Mouse (Mus musculus): ENCODE data around the gene Htatip2. TPM values are rescaled to one million over a fixed set of nuclear protein-coding genes. Genes with fewer than 3 reads are reported as not detected.

Gene Htatip2
- polyA plus RNA-seq, 1 experiment from 2014 or later: 12.5 TPM

DNA sequence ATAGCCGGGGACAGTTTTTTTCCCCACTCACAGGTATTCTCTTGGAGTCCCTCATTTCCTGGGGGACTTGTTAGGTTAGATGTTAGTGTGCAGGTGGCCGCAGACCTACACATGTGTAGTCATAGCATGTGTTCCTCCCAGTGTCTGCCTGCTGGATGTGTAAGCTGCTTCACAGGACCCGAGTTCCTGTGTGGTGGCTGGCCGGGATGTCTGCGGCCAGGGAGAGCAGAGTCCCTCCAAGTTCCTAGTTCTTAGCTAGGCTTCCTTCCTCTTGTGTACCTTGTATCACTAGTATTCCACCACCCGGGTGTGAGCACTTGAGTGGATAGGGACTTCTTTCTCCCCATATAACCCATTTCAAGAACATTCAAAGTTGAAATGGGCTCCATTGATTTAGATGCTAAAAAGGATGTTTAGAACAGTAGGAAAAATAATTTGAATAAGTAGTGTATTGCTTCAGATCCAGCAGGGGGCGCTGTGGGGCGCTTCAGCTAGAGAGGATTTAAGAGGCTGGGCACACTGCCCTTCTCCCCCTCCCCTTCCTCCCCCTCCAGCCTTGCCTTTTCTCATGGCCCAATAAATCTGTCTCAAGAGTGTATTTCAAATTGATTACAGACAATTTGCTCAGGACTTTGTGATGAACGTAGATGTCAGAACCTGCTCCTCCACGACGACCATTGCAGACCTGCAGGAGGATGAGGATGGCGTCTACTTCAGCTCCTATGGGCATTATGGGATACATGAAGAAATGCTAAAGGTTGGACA, 27.9 kb downstream of the Htatip2 start:
- TF ChIP-seq CTCF (IDR thresholded peaks at IDR 0.05; ENCODE audit: low read depth): peak; percentile 66
- Histone ChIP-seq H3K4me1 (ENCODE audit: insufficient read depth) (no peaks in the 10 kb centered on the region), H3K9me3 (ENCODE audit: low read depth, low read length) (no peaks in the 10 kb centered on the region), H3K9ac (no peak overlapping the region), H3K4me3 (ENCODE audit: low read depth, low read length) (no peak overlapping the region), H3K27ac (ENCODE audit: low read depth) (no peak overlapping the region), H3K36me3 (ENCODE audit: insufficient read depth) (peaks cover 62% of the 10 kb centered on the region), H3K4me2 (no peak overlapping the region), H3K27me3 (ENCODE audit: insufficient read depth, low read length) (no peaks in the 10 kb centered on the region)
- ATAC-seq (ENCODE audit: insufficient read depth): no peak
- 71% methylated on average over 12 of the region's 12 CpGs for WGBS
- peak; percentile 80 for DNase-seq

DNA sequence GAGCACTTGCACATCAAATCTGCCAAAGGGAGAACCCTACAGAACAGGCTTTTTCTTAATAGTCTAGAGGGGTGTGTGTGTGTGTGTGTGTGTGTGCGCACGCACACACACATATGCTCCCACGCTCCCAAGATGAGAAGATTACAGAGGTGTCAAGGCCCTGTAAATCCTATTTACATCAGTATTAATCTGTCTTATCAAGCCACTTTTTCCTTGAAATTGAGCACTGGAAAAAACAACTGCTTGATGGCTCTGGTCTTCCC, 28.4 kb downstream of the Htatip2 start:
- TF ChIP-seq CTCF (IDR thresholded peaks at IDR 0.05; ENCODE audit: low read depth): no peak
- Histone ChIP-seq H3K9me3 (ENCODE audit: low read depth, low read length) (no peaks in the 10 kb centered on the region), H3K4me2 (no peak overlapping the region), H3K27ac (ENCODE audit: low read depth) (no peak overlapping the region), H3K4me3 (ENCODE audit: low read depth, low read length) (no peak overlapping the region), H3K4me1 (ENCODE audit: insufficient read depth) (no peaks in the 10 kb centered on the region), H3K9ac (no peak overlapping the region), H3K36me3 (ENCODE audit: insufficient read depth) (peaks cover 60% of the 10 kb centered on the region), H3K27me3 (ENCODE audit: insufficient read depth, low read length) (no peaks in the 10 kb centered on the region)
- DNase-seq (no peak), ATAC-seq (ENCODE audit: insufficient read depth) (no peak)
- WGBS: 99% methylated on average over 3 of the region's 3 CpGs

DNA sequence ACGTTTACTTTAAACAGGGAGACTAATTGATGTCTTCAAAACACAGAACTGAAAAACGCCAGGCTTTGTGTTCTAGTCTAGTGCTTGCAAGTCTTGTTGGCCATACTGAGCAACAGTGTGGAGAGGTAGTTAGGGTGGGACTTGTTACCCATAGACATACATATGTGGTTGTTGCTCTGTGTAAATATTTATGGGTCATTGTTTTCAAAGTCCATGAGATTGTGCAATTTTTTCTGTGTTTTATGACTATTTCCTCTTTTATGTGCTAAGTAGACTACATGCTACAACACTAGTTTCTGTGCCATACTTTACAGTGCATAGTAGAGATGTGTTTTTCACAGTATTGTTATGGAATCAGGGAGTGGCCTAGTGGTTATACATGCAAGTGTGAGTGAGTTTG, 35.4 kb downstream of the Htatip2 start:
- WGBS: 79% methylated on average over 2 of the region's 2 CpGs
- no peak for ATAC-seq (ENCODE audit: insufficient read depth)
- H3K27ac ChIP-seq (ENCODE audit: low read depth): no peak overlapping the region
- no peak for TF ChIP-seq CTCF (IDR thresholded peaks at IDR 0.05; ENCODE audit: low read depth)
- H3K4me1 ChIP-seq (ENCODE audit: insufficient read depth): no peaks in the 10 kb centered on the region
- H3K27me3 ChIP-seq (ENCODE audit: insufficient read depth, low read length): no peaks in the 10 kb centered on the region
- no peaks in the 10 kb centered on the region for H3K9me3 ChIP-seq (ENCODE audit: low read depth, low read length)
- DNase-seq: no peak
- H3K4me3 ChIP-seq (ENCODE audit: low read depth, low read length): no peak overlapping the region
- H3K9ac ChIP-seq: no peak overlapping the region
- peaks cover 69% of the 10 kb centered on the region for H3K36me3 ChIP-seq (ENCODE audit: insufficient read depth)
- no peak overlapping the region for H3K4me2 ChIP-seq

DNA sequence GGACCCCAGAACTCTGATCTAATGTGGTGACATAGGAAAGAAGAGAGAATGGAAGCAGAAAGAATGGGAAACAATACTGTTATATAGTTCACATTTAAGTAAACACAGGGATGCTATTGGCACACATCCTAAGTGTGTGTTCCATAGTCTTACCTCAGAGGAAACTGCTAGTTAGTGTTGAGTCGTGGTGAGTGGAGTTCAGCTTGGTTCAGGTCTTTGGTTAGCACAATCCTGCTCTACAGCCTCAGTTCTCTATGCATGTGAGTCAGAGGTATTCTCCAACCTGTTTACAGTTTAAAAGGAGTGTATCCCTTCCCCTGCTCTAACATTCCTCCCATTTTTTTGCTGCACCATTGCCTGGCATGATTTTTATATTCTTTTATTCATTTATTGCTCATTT, 38.3 kb downstream of the Htatip2 start:
- no peaks in the 10 kb centered on the region for H3K9me3 ChIP-seq (ENCODE audit: low read depth, low read length)
- ATAC-seq (ENCODE audit: insufficient read depth) (no peak), DNase-seq (no peak)
- H3K9ac ChIP-seq: no peak overlapping the region
- no peaks in the 10 kb centered on the region for H3K4me1 ChIP-seq (ENCODE audit: insufficient read depth)
- peaks cover 76% of the 10 kb centered on the region for H3K36me3 ChIP-seq (ENCODE audit: insufficient read depth)
- H3K4me2 ChIP-seq: no peak overlapping the region
- H3K27me3 ChIP-seq (ENCODE audit: insufficient read depth, low read length): no peaks in the 10 kb centered on the region
- TF ChIP-seq CTCF (IDR thresholded peaks at IDR 0.05; ENCODE audit: low read depth): no peak
- no peak overlapping the region for H3K4me3 ChIP-seq (ENCODE audit: low read depth, low read length)
- H3K27ac ChIP-seq (ENCODE audit: low read depth): no peak overlapping the region
- WGBS: 66% methylated on average over 1 of the region's 1 CpGs

DNA sequence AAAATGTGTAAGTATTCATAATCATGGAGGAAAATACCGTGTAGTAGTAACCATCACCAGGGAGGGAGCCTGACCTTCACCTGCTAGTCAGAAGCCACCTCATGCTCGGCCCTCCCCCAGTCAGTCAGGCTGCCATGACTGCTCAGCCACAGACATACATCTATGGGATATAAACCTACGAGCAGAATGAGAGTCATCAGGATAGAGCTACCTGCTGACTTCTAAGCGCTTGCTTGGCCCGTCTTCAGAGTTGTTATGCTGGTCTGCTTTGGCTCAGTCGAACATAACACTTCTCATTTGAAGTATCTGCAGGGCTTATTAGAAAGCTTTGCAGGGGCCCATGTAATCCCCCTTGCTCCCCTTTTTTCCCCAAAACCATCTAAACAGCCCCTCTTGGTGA, 44.6 kb downstream of the Htatip2 start:
- Histone ChIP-seq H3K9me3 (ENCODE audit: low read depth, low read length) (no peaks in the 10 kb centered on the region), H3K27me3 (ENCODE audit: insufficient read depth, low read length) (no peaks in the 10 kb centered on the region), H3K4me2 (no peak overlapping the region), H3K36me3 (ENCODE audit: insufficient read depth) (peaks cover 76% of the 10 kb centered on the region), H3K27ac (ENCODE audit: low read depth) (no peak overlapping the region), H3K4me1 (ENCODE audit: insufficient read depth) (no peaks in the 10 kb centered on the region), H3K4me3 (ENCODE audit: low read depth, low read length) (no peak overlapping the region), H3K9ac (no peak overlapping the region)
- no peak for ATAC-seq (ENCODE audit: insufficient read depth)
- DNase-seq: no peak
- WGBS: 85% methylated on average over 6 of the region's 6 CpGs
- no peak for TF ChIP-seq CTCF (IDR thresholded peaks at IDR 0.05; ENCODE audit: low read depth)

DNA sequence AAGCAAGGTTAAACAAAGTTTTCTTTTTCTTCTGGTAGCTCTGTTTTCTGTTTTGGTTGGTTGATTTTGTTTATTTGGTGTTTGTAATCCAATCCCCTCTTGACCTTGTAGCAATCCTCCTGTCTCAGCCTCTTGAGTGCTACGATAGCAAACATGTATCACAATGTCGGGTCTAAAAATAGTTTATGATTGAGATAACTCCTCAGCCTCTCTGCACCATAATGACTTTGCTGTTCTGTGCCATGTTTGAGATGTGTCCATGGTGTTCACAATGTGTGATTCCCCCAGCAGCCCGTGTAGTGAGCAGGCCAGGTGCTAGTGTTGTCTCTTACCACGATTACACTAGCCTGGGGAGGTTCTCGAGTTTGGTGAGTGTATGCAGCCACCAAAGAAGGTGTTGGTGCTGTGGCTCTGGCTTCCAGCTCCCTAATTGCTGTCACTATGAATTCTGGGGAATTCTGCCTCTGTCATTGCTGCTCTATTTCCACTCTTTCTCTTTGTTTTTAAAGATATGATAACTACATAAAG, 45.8 kb downstream of the Htatip2 start:
- no peak overlapping the region for H3K27ac ChIP-seq (ENCODE audit: low read depth)
- no peaks in the 10 kb centered on the region for H3K27me3 ChIP-seq (ENCODE audit: insufficient read depth, low read length)
- H3K4me1 ChIP-seq (ENCODE audit: insufficient read depth): no peaks in the 10 kb centered on the region
- no peak for ATAC-seq (ENCODE audit: insufficient read depth)
- H3K4me2 ChIP-seq: no peak overlapping the region
- WGBS: 60% methylated on average over 5 of the region's 5 CpGs
- TF ChIP-seq CTCF (IDR thresholded peaks at IDR 0.05; ENCODE audit: low read depth): no peak
- peaks cover 73% of the 10 kb centered on the region for H3K36me3 ChIP-seq (ENCODE audit: insufficient read depth)
- no peak overlapping the region for H3K9ac ChIP-seq
- no peak for DNase-seq
- H3K4me3 ChIP-seq (ENCODE audit: low read depth, low read length): no peak overlapping the region
- no peaks in the 10 kb centered on the region for H3K9me3 ChIP-seq (ENCODE audit: low read depth, low read length)

DNA sequence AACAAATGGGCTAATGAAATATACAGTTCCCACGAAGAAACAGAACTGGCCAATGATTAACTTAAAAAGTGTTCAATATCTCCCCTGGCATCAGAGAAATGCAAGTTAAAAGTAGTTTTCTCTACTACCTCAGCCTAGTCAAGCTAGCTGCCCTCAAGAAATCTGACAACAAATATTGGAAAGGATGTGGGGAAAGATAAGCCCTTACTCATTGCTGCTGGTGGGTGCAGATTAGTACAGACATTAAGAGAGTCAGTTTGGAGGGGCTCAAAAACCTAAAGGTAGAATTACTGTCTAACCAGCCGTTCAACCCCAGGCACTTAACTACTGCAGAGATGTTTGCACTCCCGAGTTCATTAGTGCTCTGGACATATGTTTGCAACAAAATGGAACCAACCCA, 46.7 kb downstream of the Htatip2 start:
- no peaks in the 10 kb centered on the region for H3K9me3 ChIP-seq (ENCODE audit: low read depth, low read length)
- no peaks in the 10 kb centered on the region for H3K4me1 ChIP-seq (ENCODE audit: insufficient read depth)
- WGBS: 56% methylated on average over 3 of the region's 3 CpGs
- ATAC-seq (ENCODE audit: insufficient read depth) (no peak), DNase-seq (no peak)
- H3K36me3 ChIP-seq (ENCODE audit: insufficient read depth): peaks cover 64% of the 10 kb centered on the region
- H3K4me2 ChIP-seq: no peak overlapping the region
- TF ChIP-seq CTCF (IDR thresholded peaks at IDR 0.05; ENCODE audit: low read depth): no peak
- no peak overlapping the region for H3K27ac ChIP-seq (ENCODE audit: low read depth)
- H3K9ac ChIP-seq: no peak overlapping the region
- H3K4me3 ChIP-seq (ENCODE audit: low read depth, low read length): no peak overlapping the region
- no peaks in the 10 kb centered on the region for H3K27me3 ChIP-seq (ENCODE audit: insufficient read depth, low read length)
